Mouse (Mus musculus): ENCODE results near the gene Tmeff2. TPM values are rescaled to one million over a fixed set of nuclear protein-coding genes. Genes with fewer than 3 reads are reported as not detected.

Tmeff2 gene
- polyA plus RNA-seq, 1 experiment from 2014 or later = 20.1 TPM

- Histone ChIP-seq H3K4me1 (no peaks in the 10 kb centered on the region), H3K27me3 (no peaks in the 10 kb centered on the region), H3K9me3 (no peaks in the 10 kb centered on the region), H3K4me3 (no peak overlapping the region), H3K4me2 (no peak overlapping the region), H3K9ac (no peak overlapping the region), H3K27ac (no peak overlapping the region), H3K36me3 (no peaks in the 10 kb centered on the region)
- WGBS = 80% methylated on average over 7 of the region's 7 CpGs
- no peak for ATAC-seq (ENCODE audit: insufficient number of reproducible peaks, low FRiP score, low TSS enrichment, low read depth)
Measured at GRCm38 (mm10) chr1:50940131-50941039, 39.9 kb downstream of the Tmeff2 start.

DNA sequence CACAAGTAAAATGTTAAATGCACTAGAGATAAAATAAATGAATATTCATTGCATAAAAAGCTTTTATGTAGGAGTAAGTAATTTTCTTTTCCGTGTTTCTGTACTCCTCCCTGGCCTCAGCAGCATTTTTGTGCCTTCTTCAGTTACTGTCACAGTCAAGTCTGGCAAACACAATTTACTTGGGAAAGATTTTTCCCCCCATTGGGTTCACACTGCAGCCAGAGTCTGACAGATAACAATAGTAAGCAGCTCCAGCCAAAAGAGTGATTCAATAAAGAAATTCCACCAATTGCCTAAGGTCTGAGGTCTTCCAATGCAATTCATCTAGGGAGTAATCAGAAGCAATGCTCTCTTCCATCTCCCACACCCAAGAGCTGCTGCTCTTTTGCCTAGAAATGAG, 48.1 kb downstream of the Tmeff2 start:
- H3K9ac ChIP-seq = no peak overlapping the region
- H3K4me3 ChIP-seq = no peak overlapping the region
- H3K4me1 ChIP-seq = no peaks in the 10 kb centered on the region
- no peak overlapping the region for H3K4me2 ChIP-seq
- no peaks in the 10 kb centered on the region for H3K36me3 ChIP-seq
- H3K27ac ChIP-seq = no peak overlapping the region
- WGBS = 55% methylated on average over 1 of the region's 1 CpGs
- no peak for ATAC-seq (ENCODE audit: insufficient number of reproducible peaks, low FRiP score, low TSS enrichment, low read depth)
- H3K9me3 ChIP-seq = no peaks in the 10 kb centered on the region
- H3K27me3 ChIP-seq = no peaks in the 10 kb centered on the region

GRCm38 (mm10) chr1:50958844-50959243, 58.4 kb downstream of the Tmeff2 start:
- WGBS = 90% methylated on average over 1 of the region's 1 CpGs
- Histone ChIP-seq H3K9ac (no peak overlapping the region), H3K4me2 (no peak overlapping the region), H3K9me3 (no peaks in the 10 kb centered on the region), H3K4me3 (no peak overlapping the region), H3K4me1 (no peaks in the 10 kb centered on the region), H3K27ac (no peak overlapping the region), H3K36me3 (no peaks in the 10 kb centered on the region), H3K27me3 (no peaks in the 10 kb centered on the region)
- no peak for ATAC-seq (ENCODE audit: insufficient number of reproducible peaks, low FRiP score, low TSS enrichment, low read depth)

DNA sequence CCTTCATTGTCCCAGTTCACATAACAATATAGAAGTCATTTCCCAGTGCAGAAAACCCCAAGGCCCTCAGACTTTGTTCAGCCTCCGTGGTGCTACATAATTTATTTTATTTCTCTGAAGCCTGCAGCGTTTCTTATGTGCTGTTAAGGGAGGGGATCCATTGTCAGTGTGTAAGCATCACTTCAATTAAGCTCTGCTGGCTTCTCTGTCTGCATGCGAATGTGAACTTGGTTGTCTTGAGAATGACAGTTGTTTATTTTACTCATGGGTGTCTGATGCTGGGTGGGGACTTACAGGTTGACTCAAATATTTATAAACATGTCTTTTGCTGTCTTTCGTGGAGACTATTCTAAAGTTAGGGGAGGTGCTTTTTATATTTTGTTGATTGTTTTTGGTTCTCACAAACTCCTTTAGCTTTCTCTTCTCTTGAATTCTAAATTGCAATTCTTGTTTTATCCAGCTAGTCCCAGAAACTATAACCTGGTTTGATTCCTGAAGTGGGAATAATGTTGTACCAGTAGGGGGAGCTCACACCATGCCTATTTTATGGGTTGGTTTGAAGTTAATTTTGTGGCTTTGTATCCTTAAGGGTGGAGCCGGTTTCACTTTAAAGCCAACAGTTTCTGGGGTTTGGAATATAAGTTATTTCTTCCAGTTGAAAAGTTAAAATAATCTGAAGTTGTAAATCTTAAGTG, 61.7 kb downstream of the Tmeff2 start:
- H3K4me1 ChIP-seq = no peaks in the 10 kb centered on the region
- WGBS = 48% methylated on average over 5 of the region's 5 CpGs
- no peak for ATAC-seq (ENCODE audit: insufficient number of reproducible peaks, low FRiP score, low TSS enrichment, low read depth)
- H3K4me3 ChIP-seq = no peak overlapping the region
- no peaks in the 10 kb centered on the region for H3K36me3 ChIP-seq
- H3K9ac ChIP-seq = no peak overlapping the region
- H3K27ac ChIP-seq = no peak overlapping the region
- H3K9me3 ChIP-seq = no peaks in the 10 kb centered on the region
- H3K4me2 ChIP-seq = 0 out of 2 replicates have a peak overlapping the region, but pooled peaks have one; percentile 10
- no peaks in the 10 kb centered on the region for H3K27me3 ChIP-seq

- H3K4me2 ChIP-seq = 0 out of 2 replicates have a peak overlapping the region, but pooled peaks have one; percentile 10
- H3K27me3 ChIP-seq = no peaks in the 10 kb centered on the region
Measured at GRCm38 (mm10) chr1:50962649-50963000, 62.2 kb downstream of the Tmeff2 start.

GRCm38 (mm10) chr1:50969685-50970084, 69.2 kb downstream of the Tmeff2 start:
- 0 out of 2 replicates have a peak, but pooled peaks cover 4% of the 10 kb centered on the region for H3K4me1 ChIP-seq
- 60% methylated on average over 2 of the region's 2 CpGs for WGBS
- H3K36me3 ChIP-seq = no peaks in the 10 kb centered on the region
- ATAC-seq (ENCODE audit: insufficient number of reproducible peaks, low FRiP score, low TSS enrichment, low read depth) = no peak
- H3K9me3 ChIP-seq = no peaks in the 10 kb centered on the region
- H3K9ac ChIP-seq = no peak overlapping the region
- no peak overlapping the region for H3K4me3 ChIP-seq
- H3K27ac ChIP-seq = no peak overlapping the region
- no peak overlapping the region for H3K4me2 ChIP-seq
- no peaks in the 10 kb centered on the region for H3K27me3 ChIP-seq

More at GRCm38 (mm10) chr1:50962649-50963000, 62.2 kb downstream of the Tmeff2 start:
- Histone ChIP-seq H3K9me3 (no peaks in the 10 kb centered on the region), H3K4me1 (no peaks in the 10 kb centered on the region), H3K27ac (no peak overlapping the region), H3K4me3 (no peak overlapping the region), H3K36me3 (no peaks in the 10 kb centered on the region), H3K9ac (no peak overlapping the region)
- no peak for ATAC-seq (ENCODE audit: insufficient number of reproducible peaks, low FRiP score, low TSS enrichment, low read depth)
- WGBS = 27% methylated on average over 4 of the region's 4 CpGs

- H3K4me3 ChIP-seq = no peak overlapping the region
- 43% methylated on average over 2 of the region's 2 CpGs for WGBS
- no peaks in the 10 kb centered on the region for H3K27me3 ChIP-seq
- no peak overlapping the region for H3K4me2 ChIP-seq
- H3K9ac ChIP-seq = no peak overlapping the region
- no peak overlapping the region for H3K27ac ChIP-seq
- no peak for ATAC-seq (ENCODE audit: insufficient number of reproducible peaks, low FRiP score, low TSS enrichment, low read depth)
- H3K36me3 ChIP-seq = no peaks in the 10 kb centered on the region
- H3K4me1 ChIP-seq = 0 out of 2 replicates have a peak, but pooled peaks cover 4% of the 10 kb centered on the region
- H3K9me3 ChIP-seq = no peaks in the 10 kb centered on the region
Measured at GRCm38 (mm10) chr1:50970853-50971252, 70.4 kb downstream of the Tmeff2 start.

DNA sequence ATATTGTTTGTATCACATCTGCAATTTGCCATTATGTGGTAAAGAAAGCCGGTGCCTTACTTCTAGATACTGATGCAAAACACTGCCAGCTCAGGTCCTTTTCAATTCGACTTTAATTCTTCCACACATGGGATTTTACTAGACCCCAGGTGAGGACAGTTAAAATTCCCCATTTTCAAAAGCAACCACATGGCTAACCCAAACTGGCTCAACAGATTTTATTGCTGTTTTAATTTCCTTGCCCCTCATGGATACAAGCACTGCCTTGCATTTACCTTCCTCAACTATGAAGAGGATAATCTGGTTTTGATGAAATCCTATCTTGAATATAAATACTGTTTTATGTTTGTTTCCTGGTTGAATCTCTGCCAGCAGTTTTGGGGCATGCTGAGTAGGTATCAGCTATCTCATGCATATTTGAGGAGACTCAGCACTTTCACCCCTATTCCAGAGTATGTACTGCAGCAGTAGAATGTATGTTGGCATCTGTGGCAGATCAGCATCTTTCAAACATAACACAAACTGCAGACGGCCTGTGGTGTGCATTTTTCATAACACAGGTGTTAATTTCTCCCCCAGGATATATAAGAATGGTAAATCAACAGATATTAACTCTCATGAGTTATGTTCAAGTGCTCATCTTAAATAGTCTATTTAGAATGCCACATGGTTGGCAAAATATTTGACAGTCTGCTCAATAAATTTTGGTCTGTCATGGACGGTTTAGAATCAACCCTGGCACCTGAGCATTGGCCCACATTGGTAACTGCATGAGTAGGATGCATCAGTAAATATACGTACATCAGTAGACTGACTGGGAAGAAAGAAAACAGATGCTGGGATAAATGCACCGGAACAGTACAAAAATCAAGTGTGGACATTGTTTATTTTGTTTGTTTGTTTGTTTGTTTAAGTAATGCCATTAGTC, 72.3 kb downstream of the Tmeff2 start:
- Histone ChIP-seq H3K4me3 (no peak overlapping the region), H3K27ac (no peak overlapping the region), H3K9ac (no peak overlapping the region), H3K27me3 (no peaks in the 10 kb centered on the region), H3K36me3 (no peaks in the 10 kb centered on the region), H3K4me2 (no peak overlapping the region), H3K4me1 (0 out of 2 replicates have a peak, but pooled peaks cover 4% of the 10 kb centered on the region), H3K9me3 (no peaks in the 10 kb centered on the region)
- 34% methylated on average over 6 of the region's 6 CpGs for WGBS
- ATAC-seq (ENCODE audit: insufficient number of reproducible peaks, low FRiP score, low TSS enrichment, low read depth) = no peak

DNA sequence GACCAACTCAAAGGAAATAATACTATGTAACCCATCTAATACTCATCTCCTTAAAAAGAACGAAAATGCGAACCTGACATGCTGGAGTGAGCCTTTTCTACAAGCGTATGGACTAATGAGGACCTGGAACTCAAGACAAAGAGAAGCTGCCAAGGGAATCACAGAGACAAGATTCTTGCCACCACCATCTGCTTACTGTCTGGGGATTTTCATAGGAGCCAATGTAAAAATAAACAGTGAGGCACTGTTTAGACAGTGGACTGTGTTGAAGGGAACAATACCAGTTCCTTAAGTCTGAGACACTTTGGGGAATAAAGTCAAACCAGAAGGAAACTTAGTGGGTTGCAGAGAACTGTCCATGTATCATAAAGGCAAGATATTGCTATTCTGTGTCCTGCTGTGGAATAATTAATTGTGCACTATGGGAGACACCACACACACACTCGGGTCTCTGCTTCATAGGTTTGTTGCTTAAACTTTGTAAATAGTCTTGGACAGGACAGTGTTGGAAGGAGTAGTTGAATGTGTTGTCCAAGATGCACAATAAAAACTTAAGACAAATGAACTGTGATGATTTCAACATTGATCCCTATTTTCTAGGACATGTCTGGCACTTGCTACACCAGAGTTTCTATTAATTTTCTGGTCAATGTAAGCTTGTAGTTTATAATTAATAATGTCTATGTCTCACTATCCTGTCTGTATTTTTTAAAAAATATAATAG, 79.1 kb downstream of the Tmeff2 start:
- Histone ChIP-seq H3K9me3 (no peaks in the 10 kb centered on the region), H3K4me2 (no peak overlapping the region), H3K27me3 (no peaks in the 10 kb centered on the region), H3K9ac (no peak overlapping the region), H3K4me3 (no peak overlapping the region), H3K27ac (no peak overlapping the region), H3K36me3 (no peaks in the 10 kb centered on the region), H3K4me1 (no peaks in the 10 kb centered on the region)
- WGBS = 83% methylated on average over 4 of the region's 4 CpGs
- no peak for ATAC-seq (ENCODE audit: insufficient number of reproducible peaks, low FRiP score, low TSS enrichment, low read depth)

- no peak for ATAC-seq (ENCODE audit: insufficient number of reproducible peaks, low FRiP score, low TSS enrichment, low read depth)
- Histone ChIP-seq H3K9me3 (no peaks in the 10 kb centered on the region), H3K36me3 (no peaks in the 10 kb centered on the region), H3K9ac (no peak overlapping the region), H3K4me3 (no peak overlapping the region), H3K4me1 (no peaks in the 10 kb centered on the region), H3K4me2 (no peak overlapping the region), H3K27ac (no peak overlapping the region), H3K27me3 (no peaks in the 10 kb centered on the region)
- WGBS = 79% methylated on average over 4 of the region's 4 CpGs
Measured at GRCm38 (mm10) chr1:50980591-50980990, 80.1 kb downstream of the Tmeff2 start.
